Mouse (Mus musculus) heart, embryonic 14.5 days (tissue): ENCODE results near the gene Ypel1. TPM values are rescaled to one million over a fixed set of nuclear protein-coding genes. Genes with fewer than 3 reads are reported as not detected.
A peak's percentile ranks its signal among the peaks of the same experiment; 100 is the strongest.

ENCODE experiments used
- ATAC-seq: fragments of 200-750 bp; cut with Nextera tagmentation; 2 replicates; pipeline ENCODE4 v1.8.0; 2017; ENCODE audit warnings: low read depth, moderate TSS enrichment; ENCODE audit not compliant: insufficient number of reproducible peaks, insufficient read depth, low FRiP score
- H3K27ac ChIP-seq, 2 experiments: fragments of 200-500 bp in 1 of 2; fragments of 300-500 bp in 1 of 2; sonication (generic) in 1 of 2; replicated peaks in 1 of 2; 2 replicates each; pipeline ENCODE4 v1.5.1; 2012 to 2014; ENCODE audit warnings: low read depth in 2 of 2, low read length in 2 of 2, control low read depth in 1 of 2, mild to moderate bottlenecking in 1 of 2, mixed read lengths in 1 of 2; ENCODE audit not compliant: control insufficient read depth in 1 of 2, insufficient read depth in 1 of 2
- H3K27me3 ChIP-seq: fragments of 300-500 bp; sonication (generic); 2 replicates; pipeline ENCODE4 v1.6.1; 2014; ENCODE audit warnings: mild to moderate bottlenecking, low read length, control low read depth; ENCODE audit not compliant: control insufficient read depth, insufficient read depth
- H3K36me3 ChIP-seq: fragments of 300-500 bp; sonication (generic); 2 replicates; pipeline ENCODE4 v1.6.1; 2014; ENCODE audit warnings: mild to moderate bottlenecking, control low read depth, low read length, mixed read lengths; ENCODE audit not compliant: control insufficient read depth, insufficient read depth
- H3K4me1 ChIP-seq, 2 experiments: fragments of 200-500 bp in 1 of 2; fragments of 300-500 bp in 1 of 2; sonication (generic) in 1 of 2; 2 replicates each; pipeline ENCODE4 v1.6.1; 2012 to 2014; ENCODE audit warnings: low read length in 2 of 2, control low read depth in 1 of 2, mixed read lengths in 1 of 2; ENCODE audit not compliant: control insufficient read depth in 2 of 2, insufficient read depth in 2 of 2
- H3K4me2 ChIP-seq: fragments of 300-500 bp; sonication (generic); 2 replicates; pipeline ENCODE4 v1.6.1; 2014; ENCODE audit warnings: mild to moderate bottlenecking, low read length
- H3K4me3 ChIP-seq, 2 experiments: fragments of 200-500 bp in 1 of 2; fragments of 300-500 bp in 1 of 2; sonication (generic) in 1 of 2; 2 replicates each; pipeline ENCODE4 v1.5.1; 2012 to 2014; ENCODE audit warnings: low read length in 2 of 2, mild to moderate bottlenecking in 2 of 2, control low read depth in 1 of 2, low read depth in 1 of 2, moderate library complexity in 1 of 2; ENCODE audit not compliant: control insufficient read depth in 1 of 2, insufficient read depth in 1 of 2
- H3K9ac ChIP-seq: fragments of 300-500 bp; sonication (generic); 2 replicates; pipeline ENCODE4 v1.6.1; 2014; ENCODE audit warnings: mild to moderate bottlenecking, low read length
- H3K9me3 ChIP-seq: fragments of 300-500 bp; sonication (generic); 2 replicates; pipeline ENCODE4 v1.6.1; 2016; ENCODE audit warnings: low read length, control low read depth; ENCODE audit not compliant: control insufficient read depth
- WGBS: fragments of 180-500 bp; shearing (Covaris S2); extraction: QIAGEN DNeasy Blood & Tissue Kit; methylation state at CpG from one replicate; pipeline ENCODE4 v1.1.7; 2014; 5-methylcytosine and 5-hydroxymethylcytosine counted together
- polyA plus RNA-seq: library from polyadenylated mRNA; unstranded; fragments of >200 nt; fragmentation: Nextera tagmentation; extraction: Ambion mirVana; gene quantifications from 2 replicates; pipeline ENCODE4 v1.2.1, GENCODE M21; 2014

The Ypel1 gene
- 15.9 and 18.9 TPM in 2 replicates for polyA plus RNA-seq

- Histone ChIP-seq H3K27me3 (no peaks in the 10 kb centered on the region), H3K4me3 (peak within 1 kb of the TSS; percentile 74 to 88), H3K36me3 (no peaks in the 10 kb centered on the region), H3K4me1 (peaks cover 0 to 4% of the 10 kb centered on the region in 2 experiments; a peak in 2 of 4 replicates), H3K4me2 (peak within 1 kb of the TSS; percentile 82), H3K27ac (peak within 1 kb of the TSS; percentile 67 to 76), H3K9me3 (no peaks in the 10 kb centered on the region), H3K9ac (peak within 1 kb of the TSS; percentile 83)
- peak; percentile 90 for ATAC-seq
- WGBS: under 1% methylated on average over 76 of the region's 76 CpGs
Measured at GRCm38 (mm10) chr16:17069511-17070443, at the start of gene Ypel1. Gene Ypel1 (plus strand): TSS chr16:17069696.

GRCm38 (mm10) chr16:17024469-17025148 lies 44.9 kb upstream of the Ypel1 start:
- H3K4me1 ChIP-seq: no peaks in the 10 kb centered on the region; a peak in 1 of 4 replicates
- H3K4me3 ChIP-seq: no peak overlapping the region
- H3K4me2 ChIP-seq: no peak overlapping the region
- H3K9me3 ChIP-seq: no peaks in the 10 kb centered on the region
- H3K36me3 ChIP-seq: peaks cover 81% of the 10 kb centered on the region
- H3K27me3 ChIP-seq: no peaks in the 10 kb centered on the region
- no peak overlapping the region for H3K27ac ChIP-seq
- WGBS: 83% methylated on average over 3 of the region's 3 CpGs
- ATAC-seq: no peak
- H3K9ac ChIP-seq: no peak overlapping the region

- H3K4me3 ChIP-seq: no peak overlapping the region
- no peak for ATAC-seq
- H3K9ac ChIP-seq: no peak overlapping the region
- H3K27me3 ChIP-seq: no peaks in the 10 kb centered on the region
- H3K4me1 ChIP-seq: no peaks in the 10 kb centered on the region
- no peaks in the 10 kb centered on the region for H3K9me3 ChIP-seq
- WGBS: 92% methylated on average over 4 of the region's 4 CpGs
- H3K27ac ChIP-seq: no peak overlapping the region
- no peak overlapping the region for H3K4me2 ChIP-seq
- peaks cover 87% of the 10 kb centered on the region for H3K36me3 ChIP-seq
Measured at GRCm38 (mm10) chr16:17029971-17030695, 39.4 kb upstream of the Ypel1 start.

GRCm38 (mm10) chr16:17033754-17034153 lies 35.7 kb upstream of the Ypel1 start:
- ATAC-seq: no peak
- Histone ChIP-seq H3K9me3 (no peaks in the 10 kb centered on the region), H3K4me2 (no peak overlapping the region), H3K4me3 (no peak overlapping the region), H3K4me1 (no peaks in the 10 kb centered on the region), H3K27ac (no peak overlapping the region), H3K27me3 (no peaks in the 10 kb centered on the region), H3K36me3 (peaks cover 92% of the 10 kb centered on the region), H3K9ac (no peak overlapping the region)
- WGBS: 97% methylated on average over 2 of the region's 2 CpGs

- ATAC-seq: no peak
- peaks cover 98% of the 10 kb centered on the region for H3K36me3 ChIP-seq
- H3K4me3 ChIP-seq: no peak overlapping the region
- H3K9me3 ChIP-seq: no peaks in the 10 kb centered on the region
- H3K27me3 ChIP-seq: no peaks in the 10 kb centered on the region
- no peak overlapping the region for H3K9ac ChIP-seq
- 94% methylated on average over 3 of the region's 3 CpGs for WGBS
- H3K27ac ChIP-seq: no peak overlapping the region
- H3K4me1 ChIP-seq: no peaks in the 10 kb centered on the region; a peak in 1 of 4 replicates
- no peak overlapping the region for H3K4me2 ChIP-seq
Measured at GRCm38 (mm10) chr16:17040716-17041115, 28.8 kb upstream of the Ypel1 start.

GRCm38 (mm10) chr16:17041417-17041816 lies 28.1 kb upstream of the Ypel1 start:
- H3K9ac ChIP-seq: no peak overlapping the region
- no peaks in the 10 kb centered on the region for H3K27me3 ChIP-seq
- H3K9me3 ChIP-seq: no peaks in the 10 kb centered on the region
- H3K4me2 ChIP-seq: no peak overlapping the region
- H3K4me1 ChIP-seq: no peaks in the 10 kb centered on the region; a peak in 1 of 4 replicates
- no peak overlapping the region for H3K27ac ChIP-seq
- no peak overlapping the region for H3K4me3 ChIP-seq
- H3K36me3 ChIP-seq: peaks cover 97% of the 10 kb centered on the region
- 70% methylated on average over 1 of the region's 1 CpGs for WGBS
- no peak for ATAC-seq

- Histone ChIP-seq H3K9me3 (no peaks in the 10 kb centered on the region), H3K9ac (no peak overlapping the region), H3K27me3 (no peaks in the 10 kb centered on the region), H3K27ac (no peak overlapping the region), H3K4me1 (no peaks in the 10 kb centered on the region; a peak in 1 of 4 replicates), H3K4me2 (no peak overlapping the region), H3K4me3 (no peak overlapping the region), H3K36me3 (peaks cover 94% of the 10 kb centered on the region)
- WGBS: 85% methylated on average over 3 of the region's 3 CpGs
- ATAC-seq: no peak
Measured at GRCm38 (mm10) chr16:17044320-17044719, 25.2 kb upstream of the Ypel1 start.
